Mouse (Mus musculus) cerebellum, adult 2 months (tissue): ENCODE results near the gene Hivep3.

Source experiments
- CTCF ChIP-seq: fragments of 200-500 bp; IDR thresholded peaks from 2 replicates; pipeline ENCODE4 v1.5.1; 2011; ENCODE audit warnings: low read depth, mild to moderate bottlenecking, control low read depth, low read length, moderate library complexity, borderline replicate concordance; ENCODE audit not compliant: insufficient read depth
- POLR2A ChIP-seq: fragments of 200-500 bp; IDR thresholded peaks from 2 replicates; pipeline ENCODE4 v1.6.1; 2011; ENCODE audit warnings: low read length, control low read depth, borderline replicate concordance; ENCODE audit not compliant: insufficient read depth

DNA sequence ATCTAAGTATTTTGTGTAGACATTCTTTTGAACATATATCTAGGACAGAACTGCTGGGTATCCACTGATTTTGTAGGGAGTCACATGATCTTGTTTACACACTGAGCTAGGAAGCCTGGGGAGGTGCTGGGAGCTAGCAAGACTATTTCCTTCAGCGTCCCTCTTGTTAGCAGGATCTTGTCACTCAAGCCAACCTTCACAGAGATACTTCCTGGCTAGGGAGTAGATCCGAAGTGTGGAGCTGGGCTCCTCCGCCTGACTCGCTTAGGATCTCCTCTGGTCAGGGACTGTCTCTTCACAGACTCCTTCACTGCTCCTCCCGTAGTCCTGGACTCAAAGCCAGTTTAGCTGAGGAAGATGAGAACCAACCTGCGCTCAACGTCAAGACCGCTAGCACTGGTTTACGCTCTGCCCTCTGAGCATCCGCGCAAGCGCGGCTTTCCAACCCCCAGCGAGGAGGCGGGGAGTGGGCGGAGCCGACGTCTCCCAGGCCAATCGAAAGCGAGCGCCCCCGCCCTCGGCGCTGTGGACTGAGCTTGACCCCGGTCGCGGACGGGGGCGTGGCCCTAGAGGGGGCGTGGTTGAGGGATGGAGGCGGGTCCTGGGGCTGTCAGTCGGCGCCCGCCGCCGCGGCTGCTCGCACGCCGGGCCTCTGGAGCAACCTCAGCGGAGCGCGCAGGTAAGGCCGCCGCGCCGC lies at the start of gene Hivep3:
- TF ChIP-seq CTCF (no peak), POLR2A (peak; percentile 97)
